In the genomic region with DNA sequence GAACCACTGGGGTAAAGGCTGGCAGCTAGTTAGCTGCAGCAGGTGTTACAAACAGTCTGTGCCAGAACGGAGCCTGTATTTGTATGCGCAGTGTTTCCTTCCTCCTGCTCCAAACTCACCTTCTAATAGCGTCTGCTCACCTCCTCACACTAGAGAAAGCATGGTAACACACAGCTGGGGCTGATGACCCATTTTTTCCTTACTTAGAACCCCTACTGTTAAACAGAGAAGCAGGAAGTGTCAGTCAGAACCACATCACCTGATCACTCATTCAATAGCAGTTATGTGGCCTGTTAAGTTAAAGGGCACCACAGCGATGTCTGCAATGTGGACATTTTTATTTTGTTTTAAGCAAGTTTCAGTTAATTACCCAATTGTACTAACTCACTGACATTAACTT, we compare ENCODE assay signal across 16 mouse cellular contexts.
"Had no signal": no experiment of that assay in that cellular context is flagged by ENCODE, and none has a peak within 500 bp of the region (broad histone marks: within the 10 kb centered on the region; RNA-seq: fewer than 3 reads in every experiment).

No protein-coding gene starts in this region.

- H3K9ac ChIP-seq: lung, embryonic 15.5 days; midbrain, embryonic 13.5 days; midbrain, embryonic 15.5 days; neural tube, embryonic 12.5 days; stomach, embryonic 15.5 days had no signal

- H3K9me3 ChIP-seq: lung, embryonic 15.5 days; megakaryocyte, embryonic 14.5 days; midbrain, embryonic 13.5 days; midbrain, embryonic 15.5 days; neural tube, embryonic 12.5 days; stomach, embryonic 15.5 days had no signal

- H3K4me1 ChIP-seq: lung, embryonic 15.5 days; midbrain, embryonic 13.5 days; midbrain, embryonic 15.5 days; neural tube, embryonic 12.5 days; stomach, embryonic 15.5 days had no signal

- DNase-seq: lung, adult 2 months; lung, postnatal 14 days; lung, postnatal 36 days; right cerebral cortex, postnatal 14 days; thymus, postnatal 14 days; thymus, postnatal 36 days had no signal

- ATAC-seq: lung, postnatal 0 days; midbrain, embryonic 13.5 days; midbrain, embryonic 15.5 days had no signal

- H3K27ac ChIP-seq: lung, embryonic 15.5 days; macrophage; midbrain, embryonic 13.5 days; midbrain, embryonic 15.5 days; neural tube, embryonic 12.5 days; stomach, embryonic 15.5 days; stomach, postnatal 0 days had no signal

- H3K4me2 ChIP-seq: lung, embryonic 15.5 days; midbrain, embryonic 11.5 days; midbrain, embryonic 13.5 days; midbrain, embryonic 15.5 days; neural tube, embryonic 12.5 days; stomach, embryonic 15.5 days had no signal

- H3K4me3 ChIP-seq: lung, embryonic 15.5 days; megakaryocyte, embryonic 14.5 days; midbrain, embryonic 13.5 days; midbrain, embryonic 15.5 days; neural tube, embryonic 12.5 days; stomach, embryonic 15.5 days had no signal

- H3K27me3 ChIP-seq: lung, embryonic 15.5 days; megakaryocyte, embryonic 14.5 days; midbrain, embryonic 13.5 days; midbrain, embryonic 15.5 days; neural tube, embryonic 12.5 days; stomach, embryonic 15.5 days had no signal
